Mouse (Mus musculus) heart, embryonic 10.5 days (tissue): Measurements from ENCODE around the gene Gria1. TPM values are rescaled to one million over a fixed set of nuclear protein-coding genes. Genes with fewer than 3 reads are reported as not detected.

ENCODE experiments used
- DNase-seq: peaks from one replicate; pipeline ENCODE4 v3.0.0-alpha.2; 2017; ENCODE audit warnings: low spot score
- H3K27ac ChIP-seq: fragments of 300-500 bp; sonication (generic); 2 replicates; pipeline ENCODE4 v1.5.1; 2016; ENCODE audit warnings: mild to moderate bottlenecking
- H3K27me3 ChIP-seq: fragments of 300-500 bp; sonication (generic); 2 replicates; pipeline ENCODE4 v1.6.1; 2016; ENCODE audit warnings: mild to moderate bottlenecking; ENCODE audit not compliant: poor library complexity, insufficient read depth, severe bottlenecking
- H3K36me3 ChIP-seq: fragments of 300-500 bp; sonication (generic); 2 replicates; pipeline ENCODE4 v1.6.1; 2016; ENCODE audit warnings: mild to moderate bottlenecking, moderate library complexity
- H3K4me1 ChIP-seq: fragments of 300-500 bp; sonication (generic); 2 replicates; pipeline ENCODE4 v1.6.1; 2016; ENCODE audit warnings: mild to moderate bottlenecking
- H3K4me3 ChIP-seq: fragments of 300-500 bp; sonication (generic); 2 replicates; pipeline ENCODE4 v1.5.1; 2016; ENCODE audit warnings: mild to moderate bottlenecking, moderate library complexity
- H3K9me3 ChIP-seq: fragments of 300-500 bp; sonication (generic); 2 replicates; pipeline ENCODE4 v1.6.1; 2016; ENCODE audit warnings: mild to moderate bottlenecking, moderate library complexity
- WGBS: fragments of 180-500 bp; shearing (Covaris S2); methylation state at CpG from one replicate; pipeline ENCODE4 v1.1.7; 2016; 5-methylcytosine and 5-hydroxymethylcytosine counted together
- polyA plus RNA-seq: library from polyadenylated mRNA; unstranded; fragments of >200 nt; fragmentation: Nextera tagmentation; extraction: Ambion mirVana; gene quantifications from 2 replicates; pipeline ENCODE4 v1.2.1, GENCODE M21; 2016

The Gria1 gene
- polyA plus RNA-seq, 1 experiment from 2014 or later, result 0.64 TPM

- Histone ChIP-seq H3K4me1 (no peaks in the 10 kb centered on the region), H3K27ac (no peak overlapping the region), H3K36me3 (no peaks in the 10 kb centered on the region), H3K4me3 (no peak overlapping the region), H3K9me3 (no peaks in the 10 kb centered on the region), H3K27me3 (no peaks in the 10 kb centered on the region)
- no peak for DNase-seq
- WGBS, result 50% methylated on average over 7 of the region's 7 CpGs
Measured at GRCm38 (mm10) chr11:57145704-57146103, 134.5 kb downstream of the Gria1 start.

- no peak overlapping the region for H3K27ac ChIP-seq
- H3K4me3 ChIP-seq, result no peak overlapping the region
- 0 out of 2 replicates have a peak, but pooled peaks cover 4% of the 10 kb centered on the region for H3K4me1 ChIP-seq
- H3K9me3 ChIP-seq, result no peaks in the 10 kb centered on the region
- no peak for DNase-seq
- H3K36me3 ChIP-seq, result no peaks in the 10 kb centered on the region
- no peaks in the 10 kb centered on the region for H3K27me3 ChIP-seq
- WGBS, result 62% methylated on average over 4 of the region's 4 CpGs
Measured at GRCm38 (mm10) chr11:57151674-57152073, 140.5 kb downstream of the Gria1 start.

GRCm38 (mm10) chr11:57154998-57155397 lies 143.8 kb downstream of the Gria1 start:
- 59% methylated on average over 8 of the region's 8 CpGs for WGBS
- 0 out of 2 replicates have a peak, but pooled peaks cover 4% of the 10 kb centered on the region for H3K4me1 ChIP-seq
- no peaks in the 10 kb centered on the region for H3K36me3 ChIP-seq
- no peaks in the 10 kb centered on the region for H3K9me3 ChIP-seq
- H3K27me3 ChIP-seq, result no peaks in the 10 kb centered on the region
- H3K4me3 ChIP-seq, result no peak overlapping the region
- no peak overlapping the region for H3K27ac ChIP-seq
- DNase-seq, result no peak

- Histone ChIP-seq H3K9me3 (no peaks in the 10 kb centered on the region), H3K36me3 (no peaks in the 10 kb centered on the region), H3K4me3 (no peak overlapping the region), H3K27ac (no peak overlapping the region), H3K4me1 (no peaks in the 10 kb centered on the region), H3K27me3 (no peaks in the 10 kb centered on the region)
- 79% methylated on average over 3 of the region's 3 CpGs for WGBS
- DNase-seq, result no peak
Measured at GRCm38 (mm10) chr11:57159412-57159811, 148.2 kb downstream of the Gria1 start.

GRCm38 (mm10) chr11:57160076-57160475 lies 148.9 kb downstream of the Gria1 start:
- H3K9me3 ChIP-seq, result no peaks in the 10 kb centered on the region
- no peak overlapping the region for H3K27ac ChIP-seq
- DNase-seq, result no peak
- H3K4me3 ChIP-seq, result no peak overlapping the region
- H3K27me3 ChIP-seq, result no peaks in the 10 kb centered on the region
- H3K4me1 ChIP-seq, result no peaks in the 10 kb centered on the region
- H3K36me3 ChIP-seq, result no peaks in the 10 kb centered on the region
- WGBS, result 90% methylated on average over 8 of the region's 8 CpGs

GRCm38 (mm10) chr11:57162931-57163330 lies 151.7 kb downstream of the Gria1 start:
- DNase-seq, result no peak
- Histone ChIP-seq H3K27me3 (no peaks in the 10 kb centered on the region), H3K27ac (no peak overlapping the region), H3K9me3 (no peaks in the 10 kb centered on the region), H3K4me1 (no peaks in the 10 kb centered on the region), H3K36me3 (no peaks in the 10 kb centered on the region), H3K4me3 (no peak overlapping the region)
- WGBS, result 84% methylated on average over 6 of the region's 6 CpGs

GRCm38 (mm10) chr11:57170058-57170457 lies 158.9 kb downstream of the Gria1 start:
- DNase-seq, result no peak
- Histone ChIP-seq H3K9me3 (no peaks in the 10 kb centered on the region), H3K27me3 (no peaks in the 10 kb centered on the region), H3K4me3 (no peak overlapping the region), H3K36me3 (no peaks in the 10 kb centered on the region), H3K4me1 (no peaks in the 10 kb centered on the region), H3K27ac (no peak overlapping the region)
- WGBS, result 70% methylated on average over 6 of the region's 6 CpGs

GRCm38 (mm10) chr11:57174165-57174564 lies 163.0 kb downstream of the Gria1 start:
- no peak overlapping the region for H3K27ac ChIP-seq
- no peaks in the 10 kb centered on the region for H3K9me3 ChIP-seq
- H3K4me1 ChIP-seq, result no peaks in the 10 kb centered on the region
- H3K27me3 ChIP-seq, result no peaks in the 10 kb centered on the region
- no peaks in the 10 kb centered on the region for H3K36me3 ChIP-seq
- DNase-seq, result no peak
- no peak overlapping the region for H3K4me3 ChIP-seq
- 53% methylated on average over 5 of the region's 5 CpGs for WGBS

GRCm38 (mm10) chr11:57176552-57176951 lies 165.4 kb downstream of the Gria1 start:
- no peak overlapping the region for H3K4me3 ChIP-seq
- no peaks in the 10 kb centered on the region for H3K4me1 ChIP-seq
- no peak for DNase-seq
- H3K36me3 ChIP-seq, result no peaks in the 10 kb centered on the region
- 35% methylated on average over 3 of the region's 3 CpGs for WGBS
- H3K27ac ChIP-seq, result no peak overlapping the region
- H3K9me3 ChIP-seq, result no peaks in the 10 kb centered on the region
- H3K27me3 ChIP-seq, result no peaks in the 10 kb centered on the region

- WGBS, result 81% methylated on average over 4 of the region's 4 CpGs
- Histone ChIP-seq H3K27me3 (no peaks in the 10 kb centered on the region), H3K4me1 (no peaks in the 10 kb centered on the region), H3K9me3 (no peaks in the 10 kb centered on the region), H3K4me3 (no peak overlapping the region), H3K36me3 (no peaks in the 10 kb centered on the region), H3K27ac (no peak overlapping the region)
- DNase-seq, result no peak
Measured at GRCm38 (mm10) chr11:57184216-57184615, 173.0 kb downstream of the Gria1 start.

- Histone ChIP-seq H3K9me3 (no peaks in the 10 kb centered on the region), H3K27me3 (no peaks in the 10 kb centered on the region), H3K36me3 (no peaks in the 10 kb centered on the region), H3K4me3 (no peak overlapping the region), H3K27ac (no peak overlapping the region), H3K4me1 (0 out of 2 replicates have a peak, but pooled peaks cover 3% of the 10 kb centered on the region)
- no peak for DNase-seq
Measured at GRCm38 (mm10) chr11:57185110-57185509, 173.9 kb downstream of the Gria1 start.

- DNase-seq, result peak; percentile 68
- Histone ChIP-seq H3K27me3 (no peaks in the 10 kb centered on the region), H3K4me1 (0 out of 2 replicates have a peak, but pooled peaks cover 3% of the 10 kb centered on the region), H3K27ac (no peak overlapping the region), H3K4me3 (no peak overlapping the region), H3K36me3 (no peaks in the 10 kb centered on the region), H3K9me3 (no peaks in the 10 kb centered on the region)
- WGBS, result 46% methylated on average over 8 of the region's 8 CpGs
Measured at GRCm38 (mm10) chr11:57189391-57189790, 178.2 kb downstream of the Gria1 start.

GRCm38 (mm10) chr11:57194746-57195145 lies 183.6 kb downstream of the Gria1 start:
- Histone ChIP-seq H3K4me3 (no peak overlapping the region), H3K36me3 (no peaks in the 10 kb centered on the region), H3K27me3 (no peaks in the 10 kb centered on the region), H3K4me1 (no peaks in the 10 kb centered on the region), H3K27ac (no peak overlapping the region), H3K9me3 (no peaks in the 10 kb centered on the region)
- WGBS, result 84% methylated on average over 5 of the region's 5 CpGs
- DNase-seq, result peak; percentile 4

- 71% methylated on average over 10 of the region's 10 CpGs for WGBS
Measured at GRCm38 (mm10) chr11:57201245-57201976, 190.2 kb downstream of the Gria1 start.

More at GRCm38 (mm10) chr11:57201245-57201976, 190.2 kb downstream of the Gria1 start:
- H3K36me3 ChIP-seq, result no peaks in the 10 kb centered on the region
- H3K4me3 ChIP-seq, result no peak overlapping the region
- H3K27me3 ChIP-seq, result no peaks in the 10 kb centered on the region
- DNase-seq, result no peak
- H3K4me1 ChIP-seq, result 0 out of 2 replicates have a peak, but pooled peaks cover 7% of the 10 kb centered on the region
- H3K27ac ChIP-seq, result no peak overlapping the region
- no peaks in the 10 kb centered on the region for H3K9me3 ChIP-seq
